Mouse (Mus musculus): ENCODE results near the gene Olfr142. TPM values are rescaled to one million over a fixed set of nuclear protein-coding genes. Genes with fewer than 3 reads are reported as not detected.
"Not testable (repeated sequence)": the region's sequence is repeated elsewhere in the genome, so short reads cannot be mapped to it uniquely, and the experiment has no call there.

The Olfr142 gene
- not detected in 2 replicates for polyA plus RNA-seq (2014; fragmentation: Nextera tagmentation; extraction: Ambion mirVana)

DNA sequence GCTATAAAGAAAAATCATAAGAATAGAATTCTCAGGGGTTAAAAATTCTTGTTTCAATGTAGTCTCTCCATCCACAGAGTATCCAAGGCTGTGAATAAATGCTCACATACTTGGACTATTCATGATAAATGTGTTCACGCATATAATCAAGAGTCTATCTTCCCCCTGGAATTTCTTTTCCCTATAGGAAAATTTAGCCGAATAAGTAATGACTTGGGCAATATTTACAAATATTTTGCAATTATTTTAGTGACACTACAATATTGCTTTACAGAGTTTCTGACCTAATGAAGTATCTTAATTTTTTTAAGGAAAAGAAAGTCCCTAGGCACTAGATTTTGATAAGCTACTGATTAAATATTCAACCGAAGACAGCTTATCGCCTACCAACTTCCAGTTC is at the start of gene Olfr142:
Olfr142 (minus strand) TSS at position 101 of the 400 bp plus-strand sequence.
- Histone ChIP-seq H3K9ac (ENCODE audit: low read length) (no peak within 1 kb of the TSS), H3K27ac (ENCODE audit: low read depth) (no peak within 1 kb of the TSS), H3K36me3 (ENCODE audit: control insufficient read depth, insufficient read depth, low read length) (no peaks in the 10 kb centered on the region), H3K4me3 (ENCODE audit: low read depth, low read length) (no peak within 1 kb of the TSS), H3K4me1 (replicated peaks; ENCODE audit: control insufficient read depth, insufficient read depth, low read length) (no peaks in the 10 kb centered on the region), H3K4me2 (ENCODE audit: low read length) (no peak within 1 kb of the TSS), H3K9me3 (ENCODE audit: control insufficient read depth, low read length) (no peaks in the 10 kb centered on the region), H3K27me3 (replicated peaks; ENCODE audit: control insufficient read depth, insufficient read depth, low read length) (no peaks in the 10 kb centered on the region)
- DNase-seq (ENCODE audit: low spot score) (no peak), ATAC-seq (replicated peaks; ENCODE audit: low FRiP score, low TSS enrichment, low read depth) (no peak)
- WGBS: 93% methylated on average over 4 of the region's 4 CpGs

DNA sequence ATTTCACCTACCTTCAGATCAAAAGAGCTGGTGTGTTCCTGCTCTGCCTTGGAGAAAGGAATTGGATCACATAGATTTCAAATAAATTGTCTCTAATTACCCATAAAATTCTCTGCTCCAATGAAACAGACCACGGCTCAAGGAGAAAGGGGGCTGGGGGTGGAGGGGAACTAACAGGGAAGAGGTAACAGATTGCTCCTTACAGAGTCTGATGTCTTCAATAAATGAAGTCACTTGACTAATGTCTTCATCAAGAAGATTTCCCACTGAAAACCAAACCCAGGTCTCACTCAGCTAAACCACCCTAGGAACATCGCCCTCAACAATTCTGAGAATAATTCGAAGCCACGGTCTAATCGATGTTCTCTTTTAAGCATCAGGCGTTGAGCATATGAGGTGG is 35.3 kb upstream of the Olfr142 start, which contains the start of gene Olfr1272:
Olfr1272 (minus strand) TSS at position 101 of the 400 bp plus-strand sequence.
- Histone ChIP-seq H3K9me3 (ENCODE audit: control insufficient read depth, low read length) (no peaks in the 10 kb centered on the region), H3K9ac (ENCODE audit: low read length) (no peak within 1 kb of the TSS), H3K27ac (ENCODE audit: low read depth) (no peak within 1 kb of the TSS), H3K4me3 (ENCODE audit: low read depth, low read length) (no peak within 1 kb of the TSS), H3K36me3 (ENCODE audit: control insufficient read depth, insufficient read depth, low read length) (no peaks in the 10 kb centered on the region), H3K4me2 (ENCODE audit: low read length) (no peak within 1 kb of the TSS), H3K4me1 (replicated peaks; ENCODE audit: control insufficient read depth, insufficient read depth, low read length) (no peaks in the 10 kb centered on the region), H3K27me3 (replicated peaks; ENCODE audit: control insufficient read depth, insufficient read depth, low read length) (no peaks in the 10 kb centered on the region)
- 93% methylated on average over 6 of the region's 6 CpGs for WGBS
- DNase-seq (ENCODE audit: low spot score): no peak
- no peak for ATAC-seq (replicated peaks; ENCODE audit: low FRiP score, low TSS enrichment, low read depth)

DNA sequence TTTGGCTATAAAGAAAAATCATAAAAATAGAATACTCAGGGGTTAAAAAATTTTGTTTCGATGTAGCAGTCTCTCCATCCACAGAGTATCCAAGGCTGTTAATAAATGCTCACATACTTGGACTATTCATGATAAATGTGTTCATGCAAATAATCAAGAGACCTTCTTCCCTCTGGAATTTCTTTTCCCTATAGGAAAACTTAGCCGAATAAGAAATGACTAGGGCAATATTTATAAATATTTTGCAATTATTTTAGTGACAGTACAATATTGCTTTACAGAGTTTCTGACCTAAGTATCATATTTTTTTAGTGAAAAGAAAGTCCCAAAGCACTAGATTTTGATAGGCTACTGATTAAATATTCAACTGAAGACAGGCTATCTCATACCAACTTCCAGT is 13.5 kb upstream of the Olfr142 start, which contains the start of gene Olfr1271:
Olfr1271 (minus strand) TSS at position 101 of the 400 bp plus-strand sequence.
- Histone ChIP-seq H3K9me3 (ENCODE audit: control insufficient read depth, low read length) (no peaks in the 10 kb centered on the region), H3K4me3 (ENCODE audit: low read depth, low read length) (no peak within 1 kb of the TSS), H3K27ac (ENCODE audit: low read depth) (no peak within 1 kb of the TSS), H3K27me3 (replicated peaks; ENCODE audit: control insufficient read depth, insufficient read depth, low read length) (no peaks in the 10 kb centered on the region), H3K4me2 (ENCODE audit: low read length) (no peak within 1 kb of the TSS), H3K9ac (ENCODE audit: low read length) (no peak within 1 kb of the TSS), H3K4me1 (replicated peaks; ENCODE audit: control insufficient read depth, insufficient read depth, low read length) (no peaks in the 10 kb centered on the region), H3K36me3 (ENCODE audit: control insufficient read depth, insufficient read depth, low read length) (no peaks in the 10 kb centered on the region)
- ATAC-seq (replicated peaks; ENCODE audit: low FRiP score, low TSS enrichment, low read depth) (no peak), DNase-seq (ENCODE audit: low spot score) (no peak)
- WGBS: 90% methylated on average over 2 of the region's 2 CpGs

DNA sequence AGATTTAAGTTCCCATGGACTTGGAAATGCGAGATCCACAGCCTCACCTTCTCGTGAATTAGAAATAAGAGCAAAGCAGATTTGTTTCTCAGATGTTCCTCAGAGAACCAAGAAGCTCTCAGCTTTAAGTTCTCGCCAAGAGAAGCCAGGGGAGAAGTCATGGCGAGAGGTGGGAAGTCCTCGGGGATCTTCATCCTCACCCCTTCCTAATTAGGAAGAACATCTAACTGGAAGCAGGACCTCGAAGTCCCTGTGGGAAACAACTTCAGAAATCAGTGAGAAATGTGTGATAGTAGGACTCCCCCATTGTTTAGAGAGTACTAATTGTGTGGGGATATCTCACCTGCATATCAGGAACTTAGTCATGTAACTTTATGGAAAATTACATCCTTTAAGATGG is 33.0 kb downstream of the Olfr142 start, which contains the start of gene Olfr1506:
Olfr1506 (minus strand) TSS at position 101 of the 400 bp plus-strand sequence.
- not testable (repeated sequence) for H3K27ac ChIP-seq (ENCODE audit: low read depth); H3K4me3 ChIP-seq (ENCODE audit: low read depth, low read length); H3K9ac ChIP-seq (ENCODE audit: low read length); H3K9me3 ChIP-seq (ENCODE audit: control insufficient read depth, low read length); ATAC-seq (replicated peaks; ENCODE audit: low FRiP score, low TSS enrichment, low read depth); H3K4me1 ChIP-seq (replicated peaks; ENCODE audit: control insufficient read depth, insufficient read depth, low read length); H3K27me3 ChIP-seq (replicated peaks; ENCODE audit: control insufficient read depth, insufficient read depth, low read length); H3K4me2 ChIP-seq (ENCODE audit: low read length); H3K36me3 ChIP-seq (ENCODE audit: control insufficient read depth, insufficient read depth, low read length); DNase-seq (ENCODE audit: low spot score)
- no CpG with 5 or more reads among the region's 6 CpGs for WGBS

Other genes starting within 250 kb of the Olfr142 start
- gene Olfr1263, start 245.5 kb downstream of the Olfr142 start, polyA plus RNA-seq (2014; fragmentation: Nextera tagmentation; extraction: Ambion mirVana): not detected in 2 replicates
- gene Olfr1264, start 232.0 kb downstream of the Olfr142 start, polyA plus RNA-seq (2014; fragmentation: Nextera tagmentation; extraction: Ambion mirVana): not detected in 2 replicates
- gene Olfr1265, start 222.3 kb downstream of the Olfr142 start, polyA plus RNA-seq (2014; fragmentation: Nextera tagmentation; extraction: Ambion mirVana): not detected in 2 replicates
- not detected in 2 replicates for gene Olfr140, start 194.0 kb downstream of the Olfr142 start, polyA plus RNA-seq (2014; fragmentation: Nextera tagmentation; extraction: Ambion mirVana)
- not detected in 2 replicates for gene Olfr1269, start 136.2 kb downstream of the Olfr142 start, polyA plus RNA-seq (2014; fragmentation: Nextera tagmentation; extraction: Ambion mirVana)
- not detected in 2 replicates for gene Olfr32, start 115.3 kb downstream of the Olfr142 start, polyA plus RNA-seq (2014; fragmentation: Nextera tagmentation; extraction: Ambion mirVana)
- gene Olfr1270, start 104.5 kb downstream of the Olfr142 start, polyA plus RNA-seq (2014; fragmentation: Nextera tagmentation; extraction: Ambion mirVana): not detected in 2 replicates
- not detected in 2 replicates for gene Olfr1506, start 33.1 kb downstream of the Olfr142 start, polyA plus RNA-seq (2014; fragmentation: Nextera tagmentation; extraction: Ambion mirVana)
- not detected in 2 replicates for gene Olfr1271, start 13.4 kb upstream of the Olfr142 start, polyA plus RNA-seq (2014; fragmentation: Nextera tagmentation; extraction: Ambion mirVana)
- gene Olfr1272, start 35.2 kb upstream of the Olfr142 start, polyA plus RNA-seq (2014; fragmentation: Nextera tagmentation; extraction: Ambion mirVana): not detected in 2 replicates
- not detected in 2 replicates for gene Gm13769, start 64.6 kb upstream of the Olfr142 start, polyA plus RNA-seq (2014; fragmentation: Nextera tagmentation; extraction: Ambion mirVana)
- not detected in 2 replicates for gene Olfr1274-ps, start 141.1 kb upstream of the Olfr142 start, polyA plus RNA-seq (2014; fragmentation: Nextera tagmentation; extraction: Ambion mirVana)

All from intestine, embryonic 14.5 days (tissue).